Mouse (Mus musculus) megakaryocyte-erythroid progenitor cell, adult 5-6 weeks (primary cell): Measurements from ENCODE around the gene Cltc. TPM values are rescaled to one million over a fixed set of nuclear protein-coding genes. Genes with fewer than 3 reads are reported as not detected.
"Not testable (repeated sequence)": the region's sequence is repeated elsewhere in the genome, so short reads cannot be mapped to it uniquely, and the experiment has no call there.

Experiments used
- ATAC-seq: replicated peaks from 2 replicates; pipeline ENCODE4 v1.8.0; 2016; ENCODE audit warnings: mild to moderate bottlenecking, inconsistent platforms; ENCODE audit not compliant: severe bottlenecking, poor library complexity, low FRiP score, low TSS enrichment
- total RNA-seq, 2 experiments: library from RNA; stranded (forward) in 1 of 2; stranded (reverse) in 1 of 2; fragments of 200-1000, 215-1000 nt in 1 of 2; fragments of >200 nt in 1 of 2; fragmentation: Nextera tagmentation in 1 of 2; gene quantifications; 2 replicates each; pipeline ENCODE4 v1.2.3; 2014 to 2017

Cltc gene
- 122 and 228 TPM in 2 replicates for total RNA-seq (2014; fragmentation: Nextera tagmentation)
- 193 and 195 TPM in 2 replicates for total RNA-seq (2017)

GRCm38 (mm10) chr11:86757480-86758371 is at the start of gene Cltc:
TSS of gene Cltc (minus strand) at chr11:86757565.
- peak; percentile 84 for ATAC-seq

GRCm38 (mm10) chr11:86807001-86807477 is 49.7 kb upstream of the Cltc start:
- ATAC-seq = peak; percentile 49; the same call in 1 of the 2 replicates

- ATAC-seq = no peak
Measured at GRCm38 (mm10) chr11:86794161-86794560, 36.8 kb upstream of the Cltc start.

GRCm38 (mm10) chr11:86787436-86787835 is 30.1 kb upstream of the Cltc start:
- ATAC-seq = not testable (repeated sequence)

GRCm38 (mm10) chr11:86785767-86786166 is 28.4 kb upstream of the Cltc start:
- no peak for ATAC-seq

- ATAC-seq = no peak
Measured at GRCm38 (mm10) chr11:86769884-86770283, 12.5 kb upstream of the Cltc start.

- ATAC-seq = no peak
Measured at GRCm38 (mm10) chr11:86764501-86764900, 7.1 kb upstream of the Cltc start.

- not testable (repeated sequence) for ATAC-seq
Measured at GRCm38 (mm10) chr11:86763127-86763526, 5.8 kb upstream of the Cltc start.

GRCm38 (mm10) chr11:86760357-86760756 is 3.0 kb upstream of the Cltc start:
- no peak for ATAC-seq

GRCm38 (mm10) chr11:86759886-86760285 is 2.5 kb upstream of the Cltc start:
- no peak for ATAC-seq

GRCm38 (mm10) chr11:86759226-86759625 is 1.9 kb upstream of the Cltc start:
- ATAC-seq = no peak

GRCm38 (mm10) chr11:86758559-86758958 is 1.2 kb upstream of the Cltc start:
- ATAC-seq = no peak

- ATAC-seq = no peak
Measured at GRCm38 (mm10) chr11:86757142-86757479, 254 bp downstream of the Cltc start.

GRCm38 (mm10) chr11:86756156-86757141 is 916 bp downstream of the Cltc start:
- peak; percentile 13; the same call in 1 of the 2 replicates for ATAC-seq

- peak; percentile 72 for ATAC-seq
Measured at GRCm38 (mm10) chr11:86752404-86752803, 5.0 kb downstream of the Cltc start.

- no peak for ATAC-seq
Measured at GRCm38 (mm10) chr11:86751010-86751409, 6.4 kb downstream of the Cltc start.

- no peak for ATAC-seq
Measured at GRCm38 (mm10) chr11:86749776-86750423, 7.5 kb downstream of the Cltc start.

- no peak for ATAC-seq
Measured at GRCm38 (mm10) chr11:86745634-86746404, 11.5 kb downstream of the Cltc start.

GRCm38 (mm10) chr11:86742605-86743004 is 14.8 kb downstream of the Cltc start:
- ATAC-seq = peak; percentile 96
